Mouse (Mus musculus): ENCODE measurements around the gene Trim42.
A peak's percentile ranks its signal among the peaks of the same experiment; 100 is the strongest.

Gene Trim42

GRCm38 (mm10) chr9:97369591-97369990, at the start of gene Trim42:
Gene Trim42 (minus strand): TSS chr9:97369958.
- no peak for DNase-seq

GRCm38 (mm10) chr9:97414876-97415668, 45.3 kb upstream of the Trim42 start:
- no peak for DNase-seq

DNA sequence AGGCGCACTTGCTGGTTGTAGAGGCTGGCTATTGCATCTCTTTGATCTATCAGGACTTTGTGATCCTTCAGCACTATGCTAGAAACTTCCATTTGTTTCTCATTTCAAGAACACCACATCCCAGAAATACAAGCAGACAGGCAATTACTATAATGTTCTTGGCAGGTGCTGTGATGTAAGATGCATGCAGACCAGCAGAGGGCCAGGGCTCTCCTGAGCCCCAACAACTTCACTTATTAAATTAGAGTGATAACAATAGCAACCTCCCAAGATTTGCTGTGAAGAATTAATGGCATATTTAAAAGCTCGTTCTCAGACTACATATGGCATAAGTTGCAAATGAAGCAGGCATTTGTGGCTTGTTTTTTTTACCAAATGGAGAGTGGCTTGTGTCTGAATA, 38.4 kb upstream of the Trim42 start:
- DNase-seq = no peak

DNA sequence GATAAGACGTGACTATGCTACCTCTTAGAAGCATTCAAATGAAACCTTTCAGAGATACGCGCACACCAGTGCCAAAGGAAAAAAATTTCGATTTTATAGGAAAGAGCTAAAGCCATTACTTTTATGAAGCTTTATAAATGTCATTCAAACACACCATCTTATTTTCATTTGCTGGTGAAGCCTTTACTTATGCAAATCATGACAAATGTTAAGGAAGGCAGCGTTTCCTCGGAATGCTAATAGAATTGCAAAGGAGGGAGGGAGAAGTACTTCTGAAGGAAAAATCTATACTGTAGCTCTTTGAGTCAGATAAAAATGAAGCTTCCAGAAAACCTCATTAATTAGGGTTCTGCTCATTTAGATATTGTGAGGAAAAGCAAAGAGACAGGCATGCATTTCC, 13.3 kb downstream of the Trim42 start:
- no peak for DNase-seq

GRCm38 (mm10) chr9:97344767-97345297, 24.9 kb downstream of the Trim42 start:
- peak; percentile 74 for DNase-seq

- DNase-seq = no peak
Observed at GRCm38 (mm10) chr9:97341772-97342171, 28.0 kb downstream of the Trim42 start.

DNA sequence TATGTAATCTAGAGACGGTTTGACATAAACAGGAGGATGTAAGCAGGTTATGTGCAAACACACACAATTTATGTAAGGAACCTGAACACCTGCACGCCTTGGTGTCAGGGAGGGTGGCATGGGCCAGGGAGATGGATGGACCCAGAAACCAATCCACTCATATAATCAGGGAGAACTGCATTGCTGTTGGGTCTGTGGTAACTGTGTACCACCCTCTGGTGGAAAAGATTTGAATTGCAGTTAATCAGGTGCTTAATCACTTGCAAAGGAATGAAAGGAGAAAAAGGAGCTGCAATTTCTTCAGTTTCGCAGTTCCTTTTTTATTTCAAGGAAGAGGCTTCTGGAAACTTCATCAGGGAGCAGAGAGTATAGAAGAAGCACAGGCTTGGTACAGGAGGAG, 46.9 kb downstream of the Trim42 start:
- no peak for DNase-seq

- no peak for DNase-seq
Observed at GRCm38 (mm10) chr9:97322120-97322519, 47.6 kb downstream of the Trim42 start.

- DNase-seq = no peak
Observed at GRCm38 (mm10) chr9:97315421-97316055, 54.2 kb downstream of the Trim42 start.

DNA sequence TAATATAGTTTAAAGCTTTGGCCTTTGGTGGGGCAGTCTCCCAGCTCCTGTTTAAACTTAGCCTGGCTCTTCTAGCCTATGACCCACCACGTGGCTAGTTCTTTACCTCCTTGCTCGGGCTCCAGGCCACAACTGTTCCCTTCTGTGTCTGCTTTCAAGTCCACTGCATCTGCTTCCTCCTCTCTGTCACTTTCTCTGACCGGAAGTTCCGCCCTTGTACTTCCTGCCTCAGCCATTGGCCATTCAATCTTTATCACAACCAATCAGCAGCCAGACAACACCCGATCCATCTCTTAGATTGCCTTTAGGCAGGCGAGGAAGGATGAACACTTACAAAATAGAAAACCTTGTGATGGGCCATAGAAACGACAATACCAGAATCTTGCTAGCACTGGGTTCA, 58.1 kb downstream of the Trim42 start:
- DNase-seq = no peak

- no peak for DNase-seq
Observed at GRCm38 (mm10) chr9:97309509-97310053, 60.2 kb downstream of the Trim42 start.

DNA sequence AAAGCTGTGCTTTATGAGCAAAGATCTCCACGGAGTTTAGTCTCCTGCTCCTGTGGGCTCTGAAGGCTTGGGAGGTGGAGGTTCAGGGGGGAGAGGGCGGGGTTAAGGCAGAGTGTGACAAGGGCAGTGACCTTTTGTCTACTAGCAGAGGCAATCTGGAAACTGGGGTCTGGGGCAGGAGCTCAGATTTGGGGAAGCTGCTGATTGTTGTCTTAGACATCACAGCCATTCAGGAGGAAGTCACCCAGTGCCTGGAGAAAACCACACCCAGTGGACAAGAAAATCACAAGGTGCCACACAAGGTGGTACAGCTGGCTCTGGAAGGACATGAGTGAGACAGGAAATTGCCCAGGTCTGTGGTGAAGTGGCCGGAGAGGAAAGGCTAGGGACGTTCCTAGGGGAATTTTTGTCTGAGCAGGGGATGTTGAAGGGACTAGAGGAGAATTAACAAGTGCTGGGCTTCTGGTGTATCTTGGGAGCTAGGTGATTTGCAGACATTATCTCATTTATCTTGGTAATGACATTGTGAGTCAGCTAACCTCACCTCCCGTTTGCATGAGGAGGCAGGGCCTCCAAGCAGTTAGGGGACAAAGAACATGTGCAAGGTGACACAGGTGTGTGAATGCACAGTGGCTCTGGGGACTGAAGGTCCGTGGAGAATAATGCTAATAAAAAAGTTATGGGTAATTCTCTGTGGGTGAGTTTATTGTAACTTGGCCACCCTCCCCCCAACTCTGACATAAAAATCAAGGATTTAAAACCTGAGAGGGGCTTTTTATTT, 61.9 kb downstream of the Trim42 start:
- no peak for DNase-seq
